Mouse (Mus musculus) neutrophil, adult 59 days (primary cell): ENCODE results near the gene G3bp1. TPM values are rescaled to one million over a fixed set of nuclear protein-coding genes. Genes with fewer than 3 reads are reported as not detected.

Experiments used
- total RNA-seq, 2 experiments: library from RNA; stranded (reverse); gene quantifications; 1 replicate in 1 of 2; 2 replicates in 1 of 2; pipeline ENCODE4 v1.2.4; 2023

G3bp1 gene
- total RNA-seq = 10 to 100 TPM; 27.9 to 37.9 TPM

DNA sequence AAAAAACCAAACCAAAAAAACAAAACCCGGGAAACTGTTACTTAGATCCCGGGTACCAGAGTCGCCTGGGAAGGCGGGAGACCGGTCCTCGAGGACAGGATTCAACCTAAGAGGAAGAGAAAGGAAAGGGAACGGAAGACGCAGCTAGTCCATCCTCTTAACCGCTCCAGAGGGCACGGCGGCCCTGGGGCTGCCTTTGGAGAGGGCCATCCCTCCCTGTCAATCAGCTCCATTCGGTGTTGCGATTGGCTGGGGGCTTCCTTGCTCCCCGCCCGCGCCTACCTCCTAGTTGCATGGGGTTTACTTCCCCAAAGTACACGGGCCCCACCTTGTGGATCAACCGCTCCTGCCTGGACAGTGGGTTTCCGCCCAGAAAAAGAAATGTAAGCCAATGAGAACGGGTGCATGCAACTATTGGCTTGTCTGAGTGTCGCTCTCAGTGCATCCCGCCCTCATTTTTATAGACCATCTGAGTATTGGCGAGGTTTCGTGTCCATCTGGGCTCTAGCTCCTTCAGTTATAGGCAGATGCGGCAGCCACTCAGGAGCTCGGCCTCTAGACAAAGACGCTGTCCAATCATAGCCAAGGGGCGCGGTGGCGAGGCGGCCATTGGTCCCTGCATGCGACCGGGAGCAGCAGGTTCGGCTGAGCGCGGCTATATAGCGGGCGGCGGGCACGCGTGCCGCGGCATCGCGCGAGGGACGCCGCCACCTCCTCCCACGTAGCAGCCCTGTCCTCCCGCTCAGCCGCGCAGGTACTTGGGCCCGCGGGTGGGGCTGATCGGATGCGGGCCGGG lies at the start of gene G3bp1:
G3bp1 (plus strand) TSS at position 638 of the 796 bp plus-strand sequence.

DNA sequence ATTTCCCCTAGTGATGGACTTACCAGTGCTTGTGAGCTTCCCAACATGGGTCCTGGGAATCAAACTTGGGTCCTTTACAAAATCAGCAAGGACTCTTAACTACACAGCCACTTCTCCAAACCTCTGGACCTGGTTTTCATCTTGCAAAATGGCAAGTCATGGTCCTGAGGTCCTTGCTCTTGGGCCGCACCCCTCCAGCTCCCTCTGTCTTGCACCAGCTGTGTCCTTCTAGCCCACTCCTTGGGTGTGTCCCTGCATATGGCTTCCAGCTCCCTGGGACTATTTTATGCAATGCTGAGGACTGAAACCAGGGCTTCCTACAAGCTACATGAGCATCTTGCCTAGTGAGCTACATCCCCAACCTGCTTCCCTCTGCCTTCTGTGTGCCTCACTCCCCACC lies 46.5 kb upstream of the G3bp1 start, which contains the start of gene Sparc:
Sparc (minus strand) TSS at position 206 of the 400 bp plus-strand sequence.

DNA sequence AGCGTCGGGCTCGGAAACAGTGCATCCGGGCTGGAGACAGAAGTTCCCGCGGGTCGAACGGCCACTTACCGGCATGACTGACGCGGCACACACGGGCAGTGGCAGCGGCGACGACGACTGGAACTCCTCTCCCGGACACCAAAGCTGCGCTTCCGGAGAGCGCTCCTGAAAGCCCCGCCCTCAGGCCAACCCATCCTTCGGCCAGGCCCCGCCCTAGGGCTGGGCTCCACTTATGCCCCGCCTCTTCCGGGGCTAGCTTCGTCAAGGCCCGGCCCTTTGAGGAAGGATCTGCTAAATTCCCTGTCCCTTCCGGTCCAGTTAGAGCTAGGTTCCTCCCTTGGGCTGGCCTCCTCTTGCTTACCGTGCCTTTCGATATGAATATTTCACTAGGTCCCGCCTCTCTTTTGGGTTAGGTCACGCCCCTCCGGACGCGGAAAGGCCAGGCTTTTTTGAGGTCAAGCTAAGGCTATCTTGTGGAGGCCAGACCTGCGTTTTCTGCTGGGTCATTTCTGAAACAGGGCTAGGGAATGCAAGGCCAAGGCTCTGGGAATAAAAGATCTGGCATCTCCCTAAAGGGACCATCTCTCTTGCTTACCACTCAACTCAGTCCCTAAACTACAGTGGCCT lies 8.4 kb upstream of the G3bp1 start, which contains the start of gene Atox1:
Atox1 (minus strand) TSS at position 221 of the 627 bp plus-strand sequence.

Other genes with a start within 250 kb of the G3bp1 start
- gene Fat2, start 133.1 kb upstream of the G3bp1 start, total RNA-seq = under 1 TPM; 0.33 to 0.51 TPM
- gene Sparc, start 46.5 kb upstream of the G3bp1 start, total RNA-seq = 10 to 100 TPM; 13.6 to 24.4 TPM
- 100 to 1,000 TPM; 108 to 142 TPM for gene Atox1, start 8.4 kb upstream of the G3bp1 start, total RNA-seq
- gene Glra1, start 138.5 kb downstream of the G3bp1 start, total RNA-seq = not detected